Mouse (Mus musculus): ENCODE measurements around the gene Atp5j2. TPM values are rescaled to one million over a fixed set of nuclear protein-coding genes. Genes with fewer than 3 reads are reported as not detected.
A peak's percentile ranks its signal among the peaks of the same experiment; 100 is the strongest.

Gene Atp5j2
- total and polyA plus RNA-seq, 2 experiments from 2014 or later, result 144 to 733 TPM

GRCm38 (mm10) chr5:145138836-145139235, 53.0 kb downstream of the Atp5j2 start:
- Histone ChIP-seq H3K27ac (peak overlapping the region; percentile 95; the same call in 1 of the 2 replicates), H3K4me2 (ENCODE audit: low read depth, low read length) (peak overlapping the region; percentile 97), H3K27me3 (ENCODE audit: insufficient read depth, low read length) (no peaks in the 10 kb centered on the region), H3K36me3 (ENCODE audit: insufficient read depth, low read length) (peaks cover 31% of the 10 kb centered on the region), H3K9me3 (ENCODE audit: low read length) (no peaks in the 10 kb centered on the region), H3K9ac (replicated peaks; ENCODE audit: low read length) (peak overlapping the region; percentile 86), H3K4me1 (ENCODE audit: insufficient read depth, low read length) (peaks cover 18% of the 10 kb centered on the region), H3K4me3 (ENCODE audit: low read length) (peak overlapping the region; percentile 99)
- DNase-seq (ENCODE audit: low spot score) (peak; percentile 43), ATAC-seq (no peak)
- WGBS, result 11% methylated on average over 6 of the region's 6 CpGs
- no peak for TF ChIP-seq CTCF (IDR thresholded peaks at IDR 0.05; ENCODE audit: low read depth)

Other genes starting within 250 kb of the Atp5j2 start
- 57.9 and 58.1 TPM in 2 replicates for gene Smurf1, start 226.2 kb downstream of the Atp5j2 start, total RNA-seq (2014; rRNA removed)
- gene Smurf1, start 226.2 kb downstream of the Atp5j2 start, polyA plus RNA-seq (2015; fragmentation: Nextera tagmentation; extraction: Ambion mirVana), result 19.5 and 22.6 TPM in 2 replicates
- not detected in 2 replicates for gene Gm4871, start 159.3 kb downstream of the Atp5j2 start, total RNA-seq (2014; rRNA removed)
- not detected in 2 replicates for gene Gm4871, start 159.3 kb downstream of the Atp5j2 start, polyA plus RNA-seq (2015; fragmentation: Nextera tagmentation; extraction: Ambion mirVana)
- not detected in 2 replicates for gene 1700018F24Rik, start 149.1 kb downstream of the Atp5j2 start, total RNA-seq (2014; rRNA removed)
- not detected in 2 replicates for gene 1700018F24Rik, start 149.1 kb downstream of the Atp5j2 start, polyA plus RNA-seq (2015; fragmentation: Nextera tagmentation; extraction: Ambion mirVana)
- 157 and 163 TPM in 2 replicates for gene Arpc1a, start 108.2 kb downstream of the Atp5j2 start, total RNA-seq (2014; rRNA removed)
- 220 and 221 TPM in 2 replicates for gene Arpc1a, start 108.2 kb downstream of the Atp5j2 start, polyA plus RNA-seq (2015; fragmentation: Nextera tagmentation; extraction: Ambion mirVana)
- not detected in 2 replicates for gene Kpna7, start 108.0 kb downstream of the Atp5j2 start, total RNA-seq (2014; rRNA removed)
- gene Kpna7, start 108.0 kb downstream of the Atp5j2 start, polyA plus RNA-seq (2015; fragmentation: Nextera tagmentation; extraction: Ambion mirVana), result 0.09 TPM in 1 of 2 replicates, not detected in the other
- 36.4 and 53.3 TPM in 2 replicates for gene Arpc1b, start 77.8 kb downstream of the Atp5j2 start, total RNA-seq (2014; rRNA removed)
- gene Arpc1b, start 77.8 kb downstream of the Atp5j2 start, polyA plus RNA-seq (2015; fragmentation: Nextera tagmentation; extraction: Ambion mirVana), result 73.6 and 84.9 TPM in 2 replicates
- gene Pdap1, start 51.8 kb downstream of the Atp5j2 start, total RNA-seq (2014; rRNA removed), result 22.6 and 26.0 TPM in 2 replicates
- 124 and 137 TPM in 2 replicates for gene Pdap1, start 51.8 kb downstream of the Atp5j2 start, polyA plus RNA-seq (2015; fragmentation: Nextera tagmentation; extraction: Ambion mirVana)
- gene Bud31, start 51.7 kb downstream of the Atp5j2 start, total RNA-seq (2014; rRNA removed), result 62.5 and 63.1 TPM in 2 replicates
- gene Bud31, start 51.7 kb downstream of the Atp5j2 start, polyA plus RNA-seq (2015; fragmentation: Nextera tagmentation; extraction: Ambion mirVana), result 161 and 165 TPM in 2 replicates
- 27.8 and 28.6 TPM in 2 replicates for gene Ptcd1, start 25.0 kb downstream of the Atp5j2 start, total RNA-seq (2014; rRNA removed)
- 16.9 and 17.5 TPM in 2 replicates for gene Ptcd1, start 25.0 kb downstream of the Atp5j2 start, polyA plus RNA-seq (2015; fragmentation: Nextera tagmentation; extraction: Ambion mirVana)
- 33.1 and 48.1 TPM in 2 replicates for gene Cpsf4, start 24.8 kb downstream of the Atp5j2 start, total RNA-seq (2014; rRNA removed)
- 37.8 and 40.1 TPM in 2 replicates for gene Cpsf4, start 24.8 kb downstream of the Atp5j2 start, polyA plus RNA-seq (2015; fragmentation: Nextera tagmentation; extraction: Ambion mirVana)
- gene Zkscan14, start 9.8 kb upstream of the Atp5j2 start, total RNA-seq (2014; rRNA removed), result 7.4 and 8.6 TPM in 2 replicates
- gene Zkscan14, start 9.8 kb upstream of the Atp5j2 start, polyA plus RNA-seq (2015; fragmentation: Nextera tagmentation; extraction: Ambion mirVana), result 11.3 and 12.5 TPM in 2 replicates
- 14.7 and 15.3 TPM in 2 replicates for gene Zkscan5, start 12.5 kb upstream of the Atp5j2 start, total RNA-seq (2014; rRNA removed)
- gene Zkscan5, start 12.5 kb upstream of the Atp5j2 start, polyA plus RNA-seq (2015; fragmentation: Nextera tagmentation; extraction: Ambion mirVana), result 11.1 and 12.4 TPM in 2 replicates
- 21.0 and 21.5 TPM in 2 replicates for gene Zfp655, start 39.7 kb upstream of the Atp5j2 start, total RNA-seq (2014; rRNA removed)
- 25.2 and 25.5 TPM in 2 replicates for gene Zfp655, start 39.7 kb upstream of the Atp5j2 start, polyA plus RNA-seq (2015; fragmentation: Nextera tagmentation; extraction: Ambion mirVana)
- 21.2 and 25.5 TPM in 2 replicates for gene Zscan25, start 88.4 kb upstream of the Atp5j2 start, total RNA-seq (2014; rRNA removed)
- 0.83 and 0.92 TPM in 2 replicates for gene Zscan25, start 88.4 kb upstream of the Atp5j2 start, polyA plus RNA-seq (2015; fragmentation: Nextera tagmentation; extraction: Ambion mirVana)
- not detected in 2 replicates for gene Cyp3a57, start 153.2 kb upstream of the Atp5j2 start, total RNA-seq (2014; rRNA removed)
- gene Cyp3a57, start 153.2 kb upstream of the Atp5j2 start, polyA plus RNA-seq (2015; fragmentation: Nextera tagmentation; extraction: Ambion mirVana), result not detected in 2 replicates